Mouse (Mus musculus): Measurements from ENCODE around the gene Ifnk. TPM values are rescaled to one million over a fixed set of nuclear protein-coding genes. Genes with fewer than 3 reads are reported as not detected.

Ifnk gene
- total and polyA plus RNA-seq, 2 experiments: not detected

DNA sequence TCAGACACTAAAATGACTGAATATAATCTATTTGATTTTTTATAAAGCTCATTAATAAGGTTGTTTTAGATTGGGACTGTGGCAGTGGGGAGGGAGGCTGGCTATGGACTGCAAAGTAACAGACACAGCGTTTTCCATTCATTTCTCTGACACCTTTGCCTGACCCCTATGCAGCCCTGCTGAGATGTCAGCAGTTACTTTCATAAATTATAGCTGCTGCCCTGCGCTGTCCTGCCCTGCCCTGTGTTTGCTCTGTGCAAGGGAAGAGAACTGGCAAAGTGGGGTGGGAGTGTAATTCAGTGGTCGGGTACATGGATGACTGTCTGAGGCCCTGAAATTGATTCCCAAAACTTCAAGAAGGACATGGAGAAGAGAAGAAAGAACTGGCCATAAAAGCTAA lies 2.2 kb downstream of the Ifnk start:
- H3K4me3 ChIP-seq (ENCODE audit: insufficient read depth, low read depth, low read length): no peak overlapping the region
- H3K9ac ChIP-seq (ENCODE audit: low read depth, low read length): no peak overlapping the region
- WGBS: 26% methylated on average over 3 of the region's 3 CpGs
- H3K4me1 ChIP-seq (ENCODE audit: control insufficient read depth, insufficient read depth, low read length): peaks cover 7% of the 10 kb centered on the region; the same call in 1 of the 2 replicates
- TF ChIP-seq POLR2A (IDR thresholded peaks at IDR 0.05; ENCODE audit: extremely low read depth, insufficient read depth, low read length) (no peak), CTCF (IDR thresholded peaks at IDR 0.05; ENCODE audit: low read depth, low read length) (no peak)
- no peaks in the 10 kb centered on the region for H3K36me3 ChIP-seq (ENCODE audit: control insufficient read depth, insufficient read depth, low read length)
- no peak overlapping the region for H3K27ac ChIP-seq (replicated peaks; ENCODE audit: insufficient read depth, low read depth, low read length)
- H3K79me2 ChIP-seq (ENCODE audit: control insufficient read depth, insufficient read depth, low read length): peaks cover 13% of the 10 kb centered on the region; the same call in 1 of the 2 replicates
- no peaks in the 10 kb centered on the region for H3K27me3 ChIP-seq (ENCODE audit: control insufficient read depth, insufficient read depth, low read length)
- DNase-seq (ENCODE audit: extremely low read depth, low read depth, low spot score): no peak

DNA sequence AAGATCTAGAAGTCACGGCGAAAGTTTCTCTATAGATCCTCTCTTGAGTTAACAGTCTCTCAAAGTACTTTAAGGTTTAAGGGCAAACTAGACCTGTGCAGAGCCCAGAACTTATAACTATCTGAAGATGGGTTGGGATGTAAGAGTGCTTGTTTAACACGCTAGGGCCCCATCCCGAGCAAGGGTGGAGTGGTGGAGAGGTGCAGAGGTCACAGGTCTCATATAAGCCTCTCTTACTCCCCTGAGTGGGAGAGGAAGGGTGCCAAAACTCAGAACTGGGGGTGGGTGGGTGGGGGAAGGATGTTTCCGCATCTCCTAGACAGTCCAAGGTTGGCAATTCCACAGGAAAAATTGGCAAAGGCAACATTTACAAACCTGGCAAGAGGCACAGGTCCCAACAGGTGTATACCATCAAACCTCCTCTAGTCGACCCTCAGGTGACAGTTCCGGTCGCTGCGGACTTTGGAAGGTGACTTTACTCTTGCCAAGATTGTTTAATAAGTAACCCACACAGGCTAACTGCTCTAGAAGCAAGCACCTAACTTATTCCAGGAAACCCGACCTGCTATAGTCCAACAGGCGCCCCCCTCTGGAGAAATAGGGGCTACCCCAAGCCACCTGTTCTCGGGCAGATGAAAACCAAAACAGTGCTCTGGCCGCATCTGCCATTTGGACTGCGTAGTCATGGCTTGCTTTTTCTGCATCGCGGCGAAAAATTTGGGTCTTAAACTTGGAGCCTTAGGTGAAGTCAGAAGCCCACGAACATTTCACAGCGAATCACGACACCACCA lies 3.5 kb downstream of the Ifnk start:
- peak; percentile 60 for TF ChIP-seq CTCF (IDR thresholded peaks at IDR 0.05; ENCODE audit: low read depth, low read length)
- no peak for TF ChIP-seq POLR2A (IDR thresholded peaks at IDR 0.05; ENCODE audit: extremely low read depth, insufficient read depth, low read length)
- Histone ChIP-seq H3K4me1 (ENCODE audit: control insufficient read depth, insufficient read depth, low read length) (peaks cover 7% of the 10 kb centered on the region; the same call in 1 of the 2 replicates), H3K36me3 (ENCODE audit: control insufficient read depth, insufficient read depth, low read length) (no peaks in the 10 kb centered on the region), H3K79me2 (ENCODE audit: control insufficient read depth, insufficient read depth, low read length) (peaks cover 13% of the 10 kb centered on the region; the same call in 1 of the 2 replicates), H3K4me3 (ENCODE audit: insufficient read depth, low read depth, low read length) (peak overlapping the region; percentile 95), H3K27ac (replicated peaks; ENCODE audit: insufficient read depth, low read depth, low read length) (peak overlapping the region; percentile 99), H3K27me3 (ENCODE audit: control insufficient read depth, insufficient read depth, low read length) (no peaks in the 10 kb centered on the region), H3K9ac (ENCODE audit: low read depth, low read length) (peak overlapping the region; percentile 93)
- DNase-seq (ENCODE audit: extremely low read depth, low read depth, low spot score): peak; percentile 99
- WGBS: 12% methylated on average over 20 of the region's 20 CpGs

DNA sequence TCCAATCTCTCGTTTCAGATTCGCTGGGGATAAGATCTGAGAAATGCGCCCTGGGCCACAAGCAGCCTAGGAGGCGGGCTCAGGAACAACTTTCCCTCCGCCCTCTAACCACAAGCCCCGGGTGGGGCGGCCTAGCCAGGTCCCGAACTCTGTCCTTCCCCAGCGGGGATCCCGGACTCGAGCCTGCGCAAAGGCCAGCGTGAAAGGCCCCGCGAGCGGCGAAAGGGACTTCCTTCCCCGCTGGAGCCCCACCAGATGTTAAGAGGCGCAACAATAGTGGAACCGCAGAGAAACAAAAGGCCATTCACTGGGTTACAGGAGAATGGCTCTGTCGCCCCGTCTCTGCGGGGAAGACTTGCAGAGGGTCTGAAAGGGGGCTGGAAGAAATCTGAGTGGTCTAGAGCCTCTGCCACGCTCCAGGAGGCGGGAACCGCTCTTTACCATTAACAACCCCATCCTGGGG lies 4.3 kb downstream of the Ifnk start:
- no peaks in the 10 kb centered on the region for H3K27me3 ChIP-seq (ENCODE audit: control insufficient read depth, insufficient read depth, low read length)
- TF ChIP-seq CTCF (IDR thresholded peaks at IDR 0.05; ENCODE audit: low read depth, low read length) (no peak), POLR2A (IDR thresholded peaks at IDR 0.05; ENCODE audit: extremely low read depth, insufficient read depth, low read length) (peak; percentile 79; the same call in 1 of the 2 replicates)
- no peaks in the 10 kb centered on the region for H3K36me3 ChIP-seq (ENCODE audit: control insufficient read depth, insufficient read depth, low read length)
- H3K27ac ChIP-seq (replicated peaks; ENCODE audit: insufficient read depth, low read depth, low read length): peak overlapping the region; percentile 99
- WGBS: under 1% methylated on average over 26 of the region's 26 CpGs
- H3K4me3 ChIP-seq (ENCODE audit: insufficient read depth, low read depth, low read length): peak overlapping the region; percentile 95
- H3K79me2 ChIP-seq (ENCODE audit: control insufficient read depth, insufficient read depth, low read length): peaks cover 13% of the 10 kb centered on the region; the same call in 1 of the 2 replicates
- peaks cover 5% of the 10 kb centered on the region; the same call in 1 of the 2 replicates for H3K4me1 ChIP-seq (ENCODE audit: control insufficient read depth, insufficient read depth, low read length)
- peak overlapping the region; percentile 93 for H3K9ac ChIP-seq (ENCODE audit: low read depth, low read length)
- peak; percentile 88 for DNase-seq (ENCODE audit: extremely low read depth, low read depth, low spot score)

DNA sequence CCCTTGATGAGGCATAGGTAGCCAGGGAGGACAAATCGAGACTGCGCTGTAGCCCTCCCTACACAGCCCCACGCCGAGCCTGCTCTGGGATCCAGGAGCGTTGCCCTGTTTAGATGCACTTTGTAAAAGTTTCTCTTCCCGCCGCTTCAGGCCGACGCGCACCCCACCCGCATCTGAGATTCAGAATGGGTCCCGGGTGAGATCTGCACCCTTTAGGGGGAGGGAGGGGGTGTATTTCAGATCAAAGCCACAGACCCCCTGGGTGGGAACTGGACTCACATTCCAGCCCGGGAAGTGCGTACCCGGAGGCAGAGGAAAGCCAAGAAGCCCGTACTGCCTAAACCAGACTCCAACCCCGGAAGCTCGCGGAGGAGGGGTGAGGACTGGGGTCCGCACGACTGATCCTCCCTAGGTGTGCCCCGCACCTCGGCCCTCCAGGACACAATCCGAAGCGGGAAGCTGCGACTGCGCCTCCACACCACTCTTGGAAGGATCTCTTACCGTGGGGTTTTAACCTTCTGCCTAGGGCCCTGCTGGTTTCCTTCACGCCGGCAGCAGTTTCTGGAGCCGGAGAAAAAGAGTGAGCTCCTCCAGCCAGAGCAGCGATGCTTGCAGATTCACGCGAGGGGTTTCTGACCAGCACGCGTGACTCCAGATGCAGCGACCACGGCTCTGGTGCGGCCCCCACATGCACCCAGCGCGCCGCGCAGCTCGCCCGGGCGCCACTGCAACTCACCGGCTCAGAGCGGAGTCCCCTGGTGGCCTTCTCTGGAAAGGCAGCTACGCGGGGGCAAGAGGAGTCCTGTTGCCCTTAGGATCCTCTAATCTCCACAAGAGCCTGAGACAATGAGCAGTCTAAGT lies 5.1 kb downstream of the Ifnk start, which contains the start of gene Mob3b:
Gene Mob3b (minus strand): TSS at position 734 of the 861 bp plus-strand sequence.
- WGBS: under 1% methylated on average over 50 of the region's 50 CpGs
- peak within 1 kb of the TSS; percentile 95 for H3K4me3 ChIP-seq (ENCODE audit: insufficient read depth, low read depth, low read length)
- DNase-seq (ENCODE audit: extremely low read depth, low read depth, low spot score): peak; percentile 72
- no peaks in the 10 kb centered on the region for H3K27me3 ChIP-seq (ENCODE audit: control insufficient read depth, insufficient read depth, low read length)
- H3K4me1 ChIP-seq (ENCODE audit: control insufficient read depth, insufficient read depth, low read length): peaks cover 5% of the 10 kb centered on the region; the same call in 1 of the 2 replicates
- peaks cover 13% of the 10 kb centered on the region; the same call in 1 of the 2 replicates for H3K79me2 ChIP-seq (ENCODE audit: control insufficient read depth, insufficient read depth, low read length)
- H3K9ac ChIP-seq (ENCODE audit: low read depth, low read length): peak within 1 kb of the TSS; percentile 93
- no peaks in the 10 kb centered on the region for H3K36me3 ChIP-seq (ENCODE audit: control insufficient read depth, insufficient read depth, low read length)
- TF ChIP-seq CTCF (IDR thresholded peaks at IDR 0.05; ENCODE audit: low read depth, low read length) (peak; percentile 88), POLR2A (IDR thresholded peaks at IDR 0.05; ENCODE audit: extremely low read depth, insufficient read depth, low read length) (peak; percentile 70)
- peak within 1 kb of the TSS; percentile 99 for H3K27ac ChIP-seq (replicated peaks; ENCODE audit: insufficient read depth, low read depth, low read length)

DNA sequence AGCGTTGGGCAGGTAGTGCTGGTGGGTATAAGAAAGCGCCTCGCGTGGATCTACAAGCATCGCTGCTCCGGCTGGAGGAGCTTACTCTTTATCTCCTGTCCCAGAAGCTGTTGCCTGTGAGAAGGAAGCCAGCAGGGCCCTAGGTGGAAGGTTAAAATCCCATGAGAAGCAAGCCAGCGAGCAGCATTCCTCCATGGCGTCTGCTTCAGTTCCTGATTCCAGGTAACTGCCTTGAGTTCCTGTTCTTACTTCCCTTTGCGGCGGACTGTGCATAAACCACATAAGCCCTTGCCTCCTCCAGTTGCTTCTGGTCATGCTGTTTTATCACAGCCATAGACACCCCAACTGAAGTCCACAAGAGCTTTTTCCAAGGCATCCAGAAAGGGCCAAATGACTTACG lies 6.0 kb downstream of the Ifnk start:
- Histone ChIP-seq H3K27me3 (ENCODE audit: control insufficient read depth, insufficient read depth, low read length) (no peaks in the 10 kb centered on the region), H3K79me2 (ENCODE audit: control insufficient read depth, insufficient read depth, low read length) (peaks cover 9% of the 10 kb centered on the region; the same call in 1 of the 2 replicates), H3K4me3 (ENCODE audit: insufficient read depth, low read depth, low read length) (no peak overlapping the region), H3K9ac (ENCODE audit: low read depth, low read length) (0 out of 2 replicates have a peak overlapping the region, but pooled peaks have one; percentile 19), H3K27ac (replicated peaks; ENCODE audit: insufficient read depth, low read depth, low read length) (no peak overlapping the region), H3K36me3 (ENCODE audit: control insufficient read depth, insufficient read depth, low read length) (no peaks in the 10 kb centered on the region), H3K4me1 (ENCODE audit: control insufficient read depth, insufficient read depth, low read length) (peaks cover 5% of the 10 kb centered on the region; the same call in 1 of the 2 replicates)
- WGBS: 60% methylated on average over 11 of the region's 11 CpGs
- TF ChIP-seq CTCF (IDR thresholded peaks at IDR 0.05; ENCODE audit: low read depth, low read length) (no peak), POLR2A (IDR thresholded peaks at IDR 0.05; ENCODE audit: extremely low read depth, insufficient read depth, low read length) (no peak)
- DNase-seq (ENCODE audit: extremely low read depth, low read depth, low spot score): no peak
